Mouse (Mus musculus): ENCODE data around the gene BC030867. TPM values are rescaled to one million over a fixed set of nuclear protein-coding genes. Genes with fewer than 3 reads are reported as not detected.
A peak's percentile ranks its signal among the peaks of the same experiment; 100 is the strongest.

Gene BC030867
- polyA plus RNA-seq, 1 experiment: 12.0 TPM

DNA sequence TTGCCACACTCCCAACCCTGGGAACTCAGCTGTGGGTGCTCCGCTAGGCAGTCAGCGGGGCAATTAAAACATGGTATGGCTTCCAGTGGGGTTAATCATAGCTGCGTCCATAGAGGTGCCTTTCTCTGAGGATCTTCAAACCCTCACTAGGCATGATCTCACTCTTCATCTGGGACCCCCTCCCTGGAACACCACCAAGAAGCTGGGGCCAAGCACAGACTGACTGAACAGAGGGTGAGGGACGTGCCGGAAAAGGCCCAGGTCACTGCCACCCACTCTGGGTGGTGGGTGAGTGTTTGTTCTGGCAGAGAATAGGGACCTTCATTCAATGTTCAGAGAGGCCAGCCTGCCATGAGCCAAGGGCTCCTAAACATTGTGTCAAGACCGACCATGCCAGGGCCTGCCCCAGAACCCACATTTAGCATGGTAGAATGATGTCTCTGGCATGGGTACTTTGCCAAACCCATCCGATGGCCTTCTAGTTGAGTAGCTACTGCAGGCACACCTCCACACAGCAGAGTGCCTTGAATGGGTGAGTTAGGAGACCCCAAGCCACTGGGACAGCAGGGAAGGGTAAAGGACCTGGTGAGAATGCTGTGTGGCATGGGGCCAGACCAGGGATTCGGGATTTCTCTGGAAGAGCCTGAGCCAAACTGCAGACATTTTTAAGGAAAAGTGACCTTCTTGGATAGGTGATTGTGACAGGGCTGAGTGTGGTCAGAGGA lies 18.1 kb downstream of the BC030867 start:
- H3K27me3 ChIP-seq (ENCODE audit: control insufficient read depth, insufficient read depth, insufficient read length): no peaks in the 10 kb centered on the region
- peaks cover 11% of the 10 kb centered on the region for H3K36me3 ChIP-seq (ENCODE audit: control insufficient read depth, insufficient read depth)
- TF ChIP-seq MAX (IDR thresholded peaks at IDR 0.05) (no peak), FOSL1 (IDR thresholded peaks at IDR 0.05; ENCODE audit: insufficient read depth, low read length, poor library complexity, severe bottlenecking) (no peak), CTCF (IDR thresholded peaks at IDR 0.05; ENCODE audit: control insufficient read depth, insufficient read depth, insufficient read length) (no peak), MYOG (IDR thresholded peaks at IDR 0.05; ENCODE audit: control insufficient read depth, extremely low read depth, insufficient read length) (no peak), MYOD1 (IDR thresholded peaks at IDR 0.05; ENCODE audit: control insufficient read depth, insufficient read length, low read depth) (no peak), USF1 (IDR thresholded peaks at IDR 0.05; ENCODE audit: low read depth) (no peak), CEBPB (IDR thresholded peaks at IDR 0.05; ENCODE audit: low read depth) (no peak)
- no peak overlapping the region for H3K4me3 ChIP-seq (ENCODE audit: insufficient read depth, poor library complexity, severe bottlenecking)
- no peaks in the 10 kb centered on the region for H3K79me3 ChIP-seq (ENCODE audit: low read depth)
- no peak overlapping the region for H3ac ChIP-seq (ENCODE audit: control insufficient read depth, insufficient read length, low read depth)
- no peaks in the 10 kb centered on the region for H3K79me2 ChIP-seq (ENCODE audit: control insufficient read depth, insufficient read depth)

DNA sequence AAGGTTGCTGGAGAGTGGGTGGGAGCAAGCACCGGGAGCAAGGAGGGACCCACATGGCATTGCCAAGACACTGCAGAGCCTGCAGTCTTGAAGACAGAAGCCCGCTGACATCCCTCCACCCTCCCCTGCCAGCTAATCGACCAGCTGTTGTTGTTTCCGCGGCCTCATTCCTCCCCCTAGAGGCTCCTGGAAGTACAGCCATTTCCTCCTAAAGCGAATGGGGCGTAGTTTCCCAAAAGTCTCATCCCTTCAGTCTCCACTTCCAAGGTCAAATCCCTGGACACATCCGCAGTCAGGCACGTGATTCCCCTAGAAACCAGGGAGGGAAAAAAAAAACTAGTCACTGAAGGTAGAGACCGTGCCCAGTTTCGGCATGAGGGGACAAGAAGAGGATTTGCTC lies 18.8 kb downstream of the BC030867 start:
- Histone ChIP-seq H3K27me3 (ENCODE audit: control insufficient read depth, insufficient read depth, insufficient read length) (no peaks in the 10 kb centered on the region), H3ac (ENCODE audit: control insufficient read depth, insufficient read length, low read depth) (peak overlapping the region; percentile 46), H3K79me3 (ENCODE audit: low read depth) (no peaks in the 10 kb centered on the region), H3K36me3 (ENCODE audit: control insufficient read depth, insufficient read depth) (peaks cover 5% of the 10 kb centered on the region), H3K4me3 (ENCODE audit: insufficient read depth, poor library complexity, severe bottlenecking) (no peak overlapping the region), H3K79me2 (ENCODE audit: control insufficient read depth, insufficient read depth) (no peaks in the 10 kb centered on the region)
- TF ChIP-seq MAX (IDR thresholded peaks at IDR 0.05): peak; percentile 38
- no peak for TF ChIP-seq CEBPB (IDR thresholded peaks at IDR 0.05; ENCODE audit: low read depth)
- TF ChIP-seq FOSL1 (IDR thresholded peaks at IDR 0.05; ENCODE audit: insufficient read depth, low read length, poor library complexity, severe bottlenecking): no peak
- TF ChIP-seq USF1 (IDR thresholded peaks at IDR 0.05; ENCODE audit: low read depth): peak; percentile 54
- peak; percentile 38 for TF ChIP-seq CTCF (IDR thresholded peaks at IDR 0.05; ENCODE audit: control insufficient read depth, insufficient read depth, insufficient read length)
- no peak for TF ChIP-seq MYOG (IDR thresholded peaks at IDR 0.05; ENCODE audit: control insufficient read depth, extremely low read depth, insufficient read length)
- TF ChIP-seq MYOD1 (IDR thresholded peaks at IDR 0.05; ENCODE audit: control insufficient read depth, insufficient read length, low read depth): peak; percentile 49

- Histone ChIP-seq H3K4me3 (ENCODE audit: insufficient read depth, poor library complexity, severe bottlenecking) (no peak within 1 kb of the TSS), H3ac (ENCODE audit: control insufficient read depth, insufficient read length, low read depth) (no peak within 1 kb of the TSS), H3K79me3 (ENCODE audit: low read depth) (no peaks in the 10 kb centered on the region), H3K36me3 (ENCODE audit: control insufficient read depth, insufficient read depth) (no peaks in the 10 kb centered on the region), H3K79me2 (ENCODE audit: control insufficient read depth, insufficient read depth) (no peaks in the 10 kb centered on the region), H3K27me3 (ENCODE audit: control insufficient read depth, insufficient read depth, insufficient read length) (no peaks in the 10 kb centered on the region)
- no peak for TF ChIP-seq MAX (IDR thresholded peaks at IDR 0.05)
- no peak for TF ChIP-seq USF1 (IDR thresholded peaks at IDR 0.05; ENCODE audit: low read depth)
- no peak for TF ChIP-seq MYOG (IDR thresholded peaks at IDR 0.05; ENCODE audit: control insufficient read depth, extremely low read depth, insufficient read length)
- TF ChIP-seq CTCF (IDR thresholded peaks at IDR 0.05; ENCODE audit: control insufficient read depth, insufficient read depth, insufficient read length): no peak
- TF ChIP-seq FOSL1 (IDR thresholded peaks at IDR 0.05; ENCODE audit: insufficient read depth, low read length, poor library complexity, severe bottlenecking): no peak
- TF ChIP-seq MYOD1 (IDR thresholded peaks at IDR 0.05; ENCODE audit: control insufficient read depth, insufficient read length, low read depth): no peak
- TF ChIP-seq CEBPB (IDR thresholded peaks at IDR 0.05; ENCODE audit: low read depth): no peak
These were observed 20.0 kb downstream of the BC030867 start, which contains the start of gene Asb16 for GRCm38 (mm10) chr11:102268520-102269244. TSS of gene Asb16 (plus strand) at chr11:102268743.

DNA sequence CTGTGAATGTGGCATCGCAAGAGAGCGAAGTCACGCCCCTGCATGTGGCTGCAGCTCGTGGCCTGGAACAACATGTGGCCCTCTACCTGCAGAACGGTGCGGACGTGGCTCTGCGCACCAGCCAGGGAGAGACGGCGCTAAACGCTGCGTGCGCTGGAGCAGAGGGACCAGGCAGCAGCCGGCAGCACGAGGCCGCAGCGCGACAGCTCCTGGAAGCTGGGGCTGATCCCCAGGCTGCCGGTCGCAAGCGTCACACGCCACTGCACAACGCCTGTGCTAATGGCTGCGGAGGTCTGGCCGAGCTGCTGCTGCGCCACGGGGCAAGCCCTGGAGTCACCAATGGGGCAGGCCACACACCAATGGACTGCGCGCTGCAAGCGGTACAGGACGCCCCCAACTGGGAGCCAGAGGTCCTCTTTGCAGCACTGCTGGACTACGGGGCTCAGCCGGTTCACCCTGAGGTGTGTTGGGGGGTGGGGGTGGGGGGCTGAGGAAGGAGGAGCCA lies 27.8 kb downstream of the BC030867 start:
- no peaks in the 10 kb centered on the region for H3K79me3 ChIP-seq (ENCODE audit: low read depth)
- H3K36me3 ChIP-seq (ENCODE audit: control insufficient read depth, insufficient read depth): no peaks in the 10 kb centered on the region
- peaks cover 8% of the 10 kb centered on the region for H3K27me3 ChIP-seq (ENCODE audit: control insufficient read depth, insufficient read depth, insufficient read length)
- no peak overlapping the region for H3K4me3 ChIP-seq (ENCODE audit: insufficient read depth, poor library complexity, severe bottlenecking)
- no peak overlapping the region for H3ac ChIP-seq (ENCODE audit: control insufficient read depth, insufficient read length, low read depth)
- no peak for TF ChIP-seq FOSL1 (IDR thresholded peaks at IDR 0.05; ENCODE audit: insufficient read depth, low read length, poor library complexity, severe bottlenecking)
- no peak for TF ChIP-seq MYOG (IDR thresholded peaks at IDR 0.05; ENCODE audit: control insufficient read depth, extremely low read depth, insufficient read length)
- no peak for TF ChIP-seq CEBPB (IDR thresholded peaks at IDR 0.05; ENCODE audit: low read depth)
- TF ChIP-seq USF1 (IDR thresholded peaks at IDR 0.05; ENCODE audit: low read depth): no peak
- TF ChIP-seq MAX (IDR thresholded peaks at IDR 0.05): no peak
- TF ChIP-seq CTCF (IDR thresholded peaks at IDR 0.05; ENCODE audit: control insufficient read depth, insufficient read depth, insufficient read length): no peak
- TF ChIP-seq MYOD1 (IDR thresholded peaks at IDR 0.05; ENCODE audit: control insufficient read depth, insufficient read length, low read depth): no peak
- no peaks in the 10 kb centered on the region for H3K79me2 ChIP-seq (ENCODE audit: control insufficient read depth, insufficient read depth)

GRCm38 (mm10) chr11:102277754-102278153 lies 29.1 kb downstream of the BC030867 start:
- Histone ChIP-seq H3K4me3 (ENCODE audit: insufficient read depth, poor library complexity, severe bottlenecking) (no peak overlapping the region), H3K27me3 (ENCODE audit: control insufficient read depth, insufficient read depth, insufficient read length) (peaks cover 8% of the 10 kb centered on the region), H3ac (ENCODE audit: control insufficient read depth, insufficient read length, low read depth) (no peak overlapping the region), H3K79me2 (ENCODE audit: control insufficient read depth, insufficient read depth) (no peaks in the 10 kb centered on the region), H3K36me3 (ENCODE audit: control insufficient read depth, insufficient read depth) (no peaks in the 10 kb centered on the region), H3K79me3 (ENCODE audit: low read depth) (no peaks in the 10 kb centered on the region)
- TF ChIP-seq MYOG (IDR thresholded peaks at IDR 0.05; ENCODE audit: control insufficient read depth, extremely low read depth, insufficient read length) (no peak), MYOD1 (IDR thresholded peaks at IDR 0.05; ENCODE audit: control insufficient read depth, insufficient read length, low read depth) (no peak), FOSL1 (IDR thresholded peaks at IDR 0.05; ENCODE audit: insufficient read depth, low read length, poor library complexity, severe bottlenecking) (no peak), MAX (IDR thresholded peaks at IDR 0.05) (no peak), CTCF (IDR thresholded peaks at IDR 0.05; ENCODE audit: control insufficient read depth, insufficient read depth, insufficient read length) (no peak), CEBPB (IDR thresholded peaks at IDR 0.05; ENCODE audit: low read depth) (no peak), USF1 (IDR thresholded peaks at IDR 0.05; ENCODE audit: low read depth) (no peak)

Measured in C2C12 (cell line).